Comparison of ENCODE assay signal across 9 mouse cellular contexts in the genomic region with DNA sequence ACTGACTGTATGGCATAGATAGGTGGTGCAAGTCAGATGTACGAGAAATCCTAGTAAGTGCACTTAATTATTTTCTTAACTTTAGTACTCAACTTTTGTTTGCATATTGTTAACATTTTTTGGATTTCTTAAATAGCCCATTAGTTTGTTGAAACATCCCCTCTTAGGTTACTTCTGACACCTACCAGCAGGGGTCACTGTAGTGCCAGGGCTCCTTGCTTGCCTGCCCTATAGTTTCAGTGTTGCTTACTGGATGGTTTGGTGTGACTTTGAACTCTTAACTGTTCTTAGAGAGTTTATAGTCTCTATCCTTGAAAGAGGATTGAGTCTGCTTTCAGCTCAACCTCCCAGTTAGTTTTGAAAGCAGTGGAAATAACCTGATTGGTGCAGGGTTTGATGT. TPM values are rescaled to one million over a fixed set of nuclear protein-coding genes. Genes with fewer than 3 reads are reported as not detected.
A peak's percentile ranks its signal among the peaks of the same experiment; 100 is the strongest.
DNase-seq lines count a peak whose midpoint lies in the region; ATAC-seq and TF ChIP-seq lines count a peak whose summit lies in the region.
"Had no signal": no experiment of that assay in that cellular context is flagged by ENCODE, and none has a peak within 500 bp of the region (broad histone marks: within the 10 kb centered on the region; RNA-seq: fewer than 3 reads in every experiment).

No protein-coding gene starts in this region.

- peaks cover 19% of the 10 kb centered on the region for H3K36me3 ChIP-seq in kidney, embryonic 14.5 days (ENCODE audit: control insufficient read depth, insufficient read depth, low read length)

- TF ChIP-seq POLR2A in cerebellum, adult 2 months (IDR thresholded peaks at IDR 0.05; ENCODE audit: borderline replicate concordance, insufficient read depth, low read length) = no peak

- 51% methylated on average over 1 of the region's 1 CpGs for WGBS in kidney, embryonic 14.5 days
- 55% methylated on average over 1 of the region's 1 CpGs for WGBS in cerebellum, adult 2 months

- no peak overlapping the region for H3K4me2 ChIP-seq in kidney, embryonic 14.5 days (replicated peaks; ENCODE audit: low read depth, low read length)
- H3K4me2 ChIP-seq: neural tube, embryonic 13.5 days had no signal

- no peak overlapping the region for H3K4me3 ChIP-seq in kidney, embryonic 14.5 days (ENCODE audit: low read length)
- H3K4me3 ChIP-seq in cerebellum, adult 2 months (replicated peaks; ENCODE audit: insufficient read depth, low read depth, low read length) = no peak overlapping the region
- H3K4me3 ChIP-seq: neural tube, embryonic 13.5 days had no signal

- no peaks in the 10 kb centered on the region for H3K9me3 ChIP-seq in kidney, embryonic 14.5 days (ENCODE audit: control insufficient read depth, low read length)
- H3K9me3 ChIP-seq: neural tube, embryonic 13.5 days had no signal

- no peaks in the 10 kb centered on the region for H3K4me1 ChIP-seq in kidney, embryonic 14.5 days (ENCODE audit: control insufficient read depth, insufficient read depth, low read length)
- H3K4me1 ChIP-seq in cerebellum, adult 2 months (ENCODE audit: control insufficient read depth, insufficient read depth, low read length) = no peaks in the 10 kb centered on the region
- H3K4me1 ChIP-seq: neural tube, embryonic 13.5 days had no signal

- no peak for ATAC-seq in kidney, embryonic 14.5 days (ENCODE audit: low FRiP score, low TSS enrichment)
- peak; percentile 78 for ATAC-seq in granulocyte monocyte progenitor cell, adult 5-6 weeks (replicated peaks; ENCODE audit: poor library complexity, severe bottlenecking)

- peak; percentile 84 for TF ChIP-seq CTCF in cerebellum, adult 2 months (IDR thresholded peaks at IDR 0.05; ENCODE audit: borderline replicate concordance, insufficient read depth, low read depth, low read length)

- H3K27ac ChIP-seq in kidney, embryonic 14.5 days (ENCODE audit: low read depth, low read length) = no peak overlapping the region
- no peak overlapping the region for H3K27ac ChIP-seq in cerebellum, adult 2 months (ENCODE audit: insufficient read depth, low read length)
- H3K27ac ChIP-seq: neural tube, embryonic 13.5 days had no signal

- DNase-seq in kidney, adult 8-10 months = peak; percentile 20 to 52
- DNase-seq in Muller cell, postnatal 12 days (ENCODE audit: inconsistent ontology term) = peak; percentile 53
- peak; percentile 43 to 46 for DNase-seq in cerebellum, adult 2 months
- DNase-seq in left cerebral cortex, adult 18-20 months (ENCODE audit: low spot score in 2 of 2) = peak; percentile 63 to 70
- peak; percentile 84 for DNase-seq in naive thymus-derived CD4-positive, alpha-beta T cell, adult 2 months (ENCODE audit: low read depth)
- peak; percentile 23 for DNase-seq in testis, postnatal 14 days (ENCODE audit: low spot score)

- no peak overlapping the region for H3K9ac ChIP-seq in kidney, embryonic 14.5 days (ENCODE audit: low read depth, low read length)
- H3K9ac ChIP-seq: neural tube, embryonic 13.5 days had no signal

- H3K27me3 ChIP-seq in kidney, embryonic 14.5 days (ENCODE audit: control insufficient read depth, insufficient read depth, low read length) = no peaks in the 10 kb centered on the region
- H3K27me3 ChIP-seq in cerebellum, adult 2 months (ENCODE audit: control insufficient read depth, insufficient read depth, low read length) = no peaks in the 10 kb centered on the region
- H3K27me3 ChIP-seq: neural tube, embryonic 13.5 days had no signal

RNA-seq across cellular contexts. Expression of a gene that starts 51.6 kb away (rescaled TPM):
- 33.9 and 51.3 TPM in 2 replicates for polyA plus RNA-seq in kidney, embryonic 14.5 days (2014; fragmentation: Nextera tagmentation; extraction: Ambion mirVana)
- 14.6 and 16.1 TPM in 2 replicates for polyA plus RNA-seq in cerebellum, adult 2 months (2012; rRNA removed)
- 164 and 183 TPM in 2 replicates for total RNA-seq in granulocyte monocyte progenitor cell, adult 5-6 weeks (2014; fragmentation: Nextera tagmentation)
- 224 and 232 TPM in 2 replicates for total RNA-seq in granulocyte monocyte progenitor cell, adult 5-6 weeks (2017)
- 10 to 100 TPM; 35.7 to 39.7 TPM for total RNA-seq in left cerebral cortex, adult 18-20 months (2021)

RNA-seq across cellular contexts. Expression of a gene that starts 54.8 kb away (rescaled TPM):
- polyA plus RNA-seq in kidney, embryonic 14.5 days (2014; fragmentation: Nextera tagmentation; extraction: Ambion mirVana) = 8.3 and 10.8 TPM in 2 replicates
- polyA plus RNA-seq in cerebellum, adult 2 months (2012; rRNA removed) = 11.2 and 14.2 TPM in 2 replicates
- 1.1 and 1.4 TPM in 2 replicates for total RNA-seq in granulocyte monocyte progenitor cell, adult 5-6 weeks (2014; fragmentation: Nextera tagmentation)
- 1.8 and 3.1 TPM in 2 replicates for total RNA-seq in granulocyte monocyte progenitor cell, adult 5-6 weeks (2017)
- total RNA-seq in left cerebral cortex, adult 18-20 months (2021) = 10 to 100 TPM; 11.1 to 12.4 TPM

Comparison
In these comparisons a context has a peak if more than half of its experiments do, and no peak if none do; other contexts are left out.
1. DNase-seq: peak in every context shown above with its lines; median percentile 84 in naive thymus-derived CD4-positive, alpha-beta T cell, adult 2 months; 66 in left cerebral cortex, adult 18-20 months; 53 in Muller cell, postnatal 12 days; 44 in cerebellum, adult 2 months; 36 in kidney, adult 8-10 months; 23 in testis, postnatal 14 days.
2. RNA of a gene that starts 51.6 kb away (total RNA-seq): 164 to 232 TPM in granulocyte monocyte progenitor cell, adult 5-6 weeks; 35.7 to 39.7 TPM in left cerebral cortex, adult 18-20 months; every median in the first group is over 4 times any median in the second.